In the genomic region with DNA sequence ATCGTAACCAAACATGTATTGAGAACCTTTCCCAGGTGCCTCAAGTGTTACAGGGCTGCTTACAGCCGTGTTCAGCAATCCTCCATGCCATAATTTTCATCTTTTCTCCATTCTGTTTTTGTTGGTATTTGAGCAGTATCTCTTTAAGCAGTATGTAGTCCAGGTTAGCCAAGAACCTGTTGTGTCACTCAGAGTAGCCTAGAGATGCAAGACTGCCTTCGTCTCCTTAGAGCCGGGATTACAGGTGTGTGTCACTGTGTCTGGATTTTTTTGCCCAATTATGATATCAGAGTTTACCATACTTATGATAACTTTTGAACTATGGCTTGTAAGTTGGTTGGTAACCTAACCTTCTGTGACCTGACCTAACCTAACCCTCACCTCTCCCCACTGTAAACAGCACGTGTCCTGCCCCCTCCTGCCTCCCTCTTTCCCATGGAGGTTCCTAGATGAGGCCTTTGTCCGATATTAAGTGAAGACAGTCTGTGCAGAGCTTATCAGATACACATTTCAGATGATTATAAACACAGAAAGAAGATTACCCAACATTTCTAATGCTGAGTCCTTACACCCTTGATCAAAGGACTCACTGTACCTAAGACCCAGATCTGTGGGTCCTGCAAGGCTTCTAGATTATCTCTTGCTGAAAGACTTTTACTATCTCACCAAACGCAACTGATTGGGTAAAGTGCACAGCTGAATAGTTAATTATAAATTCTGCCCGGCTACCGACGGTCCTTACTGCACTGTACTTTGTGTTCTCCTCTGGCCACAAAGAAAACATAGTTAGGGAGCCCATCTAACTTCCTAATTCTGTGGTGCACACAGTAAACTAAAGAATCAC, we compare ENCODE assay signal across 18 mouse cellular contexts. TPM values are rescaled to one million over a fixed set of nuclear protein-coding genes. Genes with fewer than 3 reads are reported as not detected.
DNase-seq lines count a peak whose midpoint lies in the region; ATAC-seq and TF ChIP-seq lines count a peak whose summit lies in the region.
"Had no signal": no experiment of that assay in that cellular context is flagged by ENCODE, and none has a peak within 500 bp of the region (broad histone marks: within the 10 kb centered on the region; RNA-seq: fewer than 3 reads in every experiment).

No protein-coding gene starts in this region.

- no peak overlapping the region for H3K4me3 ChIP-seq in kidney, adult 2 months (ENCODE audit: insufficient read depth, low read depth, low read length)
- H3K4me3 ChIP-seq in intestine, embryonic 15.5 days (replicated peaks) = no peak overlapping the region
- no peak overlapping the region for H3K4me3 ChIP-seq in liver, embryonic 11.5 days (ENCODE audit: low read depth, low read length)
- H3K4me3 ChIP-seq in liver, embryonic 15.5 days (replicated peaks) = no peak overlapping the region
- H3K4me3 ChIP-seq: embryonic facial prominence, embryonic 13.5 days; forebrain, embryonic 12.5 days; heart, embryonic 12.5 days had no signal

- H3K9ac ChIP-seq in intestine, embryonic 15.5 days = no peak overlapping the region
- no peak overlapping the region for H3K9ac ChIP-seq in liver, embryonic 11.5 days (ENCODE audit: low read depth, low read length)
- no peak overlapping the region for H3K9ac ChIP-seq in liver, embryonic 15.5 days
- H3K9ac ChIP-seq: embryonic facial prominence, embryonic 13.5 days; forebrain, embryonic 12.5 days; forebrain, postnatal 0 days; heart, embryonic 12.5 days had no signal

- DNase-seq in kidney, adult 2 months = peak; percentile 48
- DNase-seq in kidney, postnatal 25 days = no peak
- DNase-seq in liver, embryonic 11.5 days (ENCODE audit: low spot score) = no peak
- no peak for DNase-seq in urinary bladder, postnatal 36 days (ENCODE audit: low spot score in 2 of 2)
- DNase-seq in lung, postnatal 4 days = no peak
- DNase-seq in cerebellum, adult 9-11 months = no peak
- DNase-seq: adrenal gland, postnatal 14 days; cerebellum, adult 11-12 months; cerebellum, adult 9-10 months; cerebellum, postnatal 36 days; forebrain, postnatal 0 days; gastrocnemius, postnatal 14 days; heart, postnatal 36 days had no signal

- H3K4me2 ChIP-seq in intestine, embryonic 15.5 days (replicated peaks) = no peak overlapping the region
- H3K4me2 ChIP-seq in liver, embryonic 11.5 days = no peak overlapping the region; the same call in 1 of the 2 replicates
- no peak overlapping the region for H3K4me2 ChIP-seq in liver, embryonic 15.5 days
- H3K4me2 ChIP-seq: embryonic facial prominence, embryonic 13.5 days; forebrain, embryonic 12.5 days; heart, embryonic 12.5 days had no signal

- no peak for TF ChIP-seq CTCF in kidney, adult 2 months (conservative IDR thresholded peaks at IDR 0.05; ENCODE audit: insufficient read depth, insufficient read length, low read depth, low read length)

- peak; percentile 87 for ATAC-seq in intestine, embryonic 15.5 days
- peak; percentile 44 for ATAC-seq in liver, embryonic 11.5 days (replicated peaks; ENCODE audit: low FRiP score)
- ATAC-seq in liver, embryonic 15.5 days (ENCODE audit: insufficient read depth) = peak; percentile 74
- ATAC-seq: forebrain, postnatal 0 days had no signal

- no peaks in the 10 kb centered on the region; the same call in 1 of the 2 replicates for H3K36me3 ChIP-seq in kidney, adult 2 months (ENCODE audit: control insufficient read depth, insufficient read depth, low read length)
- H3K36me3 ChIP-seq in intestine, embryonic 15.5 days = no peaks in the 10 kb centered on the region
- peaks cover 5% of the 10 kb centered on the region for H3K36me3 ChIP-seq in liver, embryonic 11.5 days (ENCODE audit: control insufficient read depth, insufficient read depth, low read length)
- peaks cover 7% of the 10 kb centered on the region; the same call in 1 of the 2 replicates for H3K36me3 ChIP-seq in liver, embryonic 15.5 days (replicated peaks)

- no peak for TF ChIP-seq POLR2A in kidney, adult 2 months (IDR thresholded peaks at IDR 0.05; ENCODE audit: low read depth, low read length)

- no peaks in the 10 kb centered on the region for H3K27me3 ChIP-seq in kidney, adult 2 months (replicated peaks; ENCODE audit: control insufficient read depth, insufficient read depth, low read length)
- H3K27me3 ChIP-seq in intestine, embryonic 15.5 days (replicated peaks) = no peaks in the 10 kb centered on the region
- H3K27me3 ChIP-seq in liver, embryonic 11.5 days (replicated peaks; ENCODE audit: control insufficient read depth, insufficient read depth, low read length) = no peaks in the 10 kb centered on the region
- H3K27me3 ChIP-seq in liver, embryonic 15.5 days = no peaks in the 10 kb centered on the region
- H3K27me3 ChIP-seq: embryonic facial prominence, embryonic 13.5 days; forebrain, embryonic 12.5 days; heart, embryonic 12.5 days had no signal

- 68% methylated on average over 10 of the region's 10 CpGs for WGBS in kidney, adult 2 months
- 55% methylated on average over 10 of the region's 10 CpGs for WGBS in intestine, embryonic 15.5 days
- WGBS in liver, embryonic 11.5 days = 69% methylated on average over 10 of the region's 10 CpGs
- 57% methylated on average over 10 of the region's 10 CpGs for WGBS in liver, embryonic 15.5 days (ENCODE audit: insufficient replicate concordance)

- no peaks in the 10 kb centered on the region for H3K9me3 ChIP-seq in intestine, embryonic 15.5 days
- H3K9me3 ChIP-seq in liver, embryonic 11.5 days (ENCODE audit: control insufficient read depth, low read length) = no peaks in the 10 kb centered on the region
- no peaks in the 10 kb centered on the region for H3K9me3 ChIP-seq in liver, embryonic 15.5 days (replicated peaks)
- H3K9me3 ChIP-seq: embryonic facial prominence, embryonic 13.5 days; forebrain, embryonic 12.5 days; heart, embryonic 12.5 days had no signal

- H3K4me1 ChIP-seq in kidney, adult 2 months (ENCODE audit: control insufficient read depth, insufficient read depth, low read length) = peaks cover 3% of the 10 kb centered on the region; the same call in 1 of the 2 replicates
- H3K4me1 ChIP-seq in intestine, embryonic 15.5 days (replicated peaks) = no peaks in the 10 kb centered on the region
- H3K4me1 ChIP-seq in liver, embryonic 11.5 days (replicated peaks; ENCODE audit: control insufficient read depth, insufficient read depth, low read length) = no peaks in the 10 kb centered on the region
- H3K4me1 ChIP-seq in liver, embryonic 15.5 days (replicated peaks) = peaks cover 4% of the 10 kb centered on the region; the same call in 1 of the 2 replicates
- H3K4me1 ChIP-seq: embryonic facial prominence, embryonic 13.5 days; forebrain, embryonic 12.5 days; heart, embryonic 12.5 days had no signal

- H3K27ac ChIP-seq in kidney, adult 2 months (ENCODE audit: insufficient read depth, low read depth, low read length) = no peak overlapping the region
- no peak overlapping the region for H3K27ac ChIP-seq in intestine, embryonic 15.5 days
- H3K27ac ChIP-seq in liver, embryonic 11.5 days (ENCODE audit: low read depth, low read length) = no peak overlapping the region
- H3K27ac ChIP-seq in liver, embryonic 15.5 days (replicated peaks) = peak overlapping the region; percentile 4
- H3K27ac ChIP-seq: embryonic facial prominence, embryonic 13.5 days; forebrain, embryonic 12.5 days had no signal

RNA-seq across cellular contexts. Expression of a gene that starts 12.8 kb away (rescaled TPM):
- 15.8 and 15.9 TPM in 2 replicates for polyA plus RNA-seq in kidney, adult 2 months (2012; rRNA removed)
- 193 and 213 TPM in 2 replicates for polyA plus RNA-seq in intestine, embryonic 15.5 days (2015; fragmentation: Nextera tagmentation; extraction: Ambion mirVana)
- 132 and 159 TPM in 2 replicates for polyA plus RNA-seq in liver, embryonic 11.5 days (2014; fragmentation: Nextera tagmentation; extraction: Ambion mirVana)
- polyA plus RNA-seq in liver, embryonic 15.5 days (2015; fragmentation: Nextera tagmentation; extraction: Ambion mirVana) = 107 and 121 TPM in 2 replicates

RNA-seq across cellular contexts. Expression of a gene that starts 53.6 kb away (rescaled TPM):
- polyA plus RNA-seq in kidney, adult 2 months (2012; rRNA removed) = 15.8 and 18.5 TPM in 2 replicates
- polyA plus RNA-seq in intestine, embryonic 15.5 days (2015; fragmentation: Nextera tagmentation; extraction: Ambion mirVana) = 184 and 201 TPM in 2 replicates
- polyA plus RNA-seq in liver, embryonic 11.5 days (2014; fragmentation: Nextera tagmentation; extraction: Ambion mirVana) = 13.7 and 16.8 TPM in 2 replicates
- polyA plus RNA-seq in liver, embryonic 15.5 days (2015; fragmentation: Nextera tagmentation; extraction: Ambion mirVana) = 3.4 and 3.9 TPM in 2 replicates
